Mouse (Mus musculus) ES-E14 (cell line): ENCODE data around the gene Mei1.

ENCODE experiments used
- CHD2 ChIP-seq: IDR thresholded peaks from 2 replicates; pipeline ENCODE4 v1.6.1; 2014; ENCODE audit warnings: mild to moderate bottlenecking, low read depth, low read length, inconsistent platforms
- ZNF384 ChIP-seq: IDR thresholded peaks from 2 replicates; pipeline ENCODE4 v1.6.1; 2012; ENCODE audit warnings: low read depth, low read length, inconsistent platforms

- TF ChIP-seq ZNF384, result no peak
- TF ChIP-seq CHD2, result no peak
These were observed 88.6 kb downstream of the Mei1 start for GRCm38 (mm10) chr15:82158243-82159035.
